Mouse (Mus musculus) embryonic facial prominence, embryonic 10.5 days (tissue): ENCODE measurements around the gene Vmn1r38. TPM values are rescaled to one million over a fixed set of nuclear protein-coding genes. Genes with fewer than 3 reads are reported as not detected.
"Not testable (repeated sequence)": the region's sequence is repeated elsewhere in the genome, so short reads cannot be mapped to it uniquely, and the experiment has no call there.

Experiments used
- DNase-seq: peaks from one replicate; pipeline ENCODE4 v3.0.0-alpha.2; 2017; ENCODE audit warnings: low spot score
- H3K27ac ChIP-seq: fragments of 300-500 bp; sonication (generic); replicated peaks from 2 replicates; pipeline ENCODE4 v1.5.1; 2016; ENCODE audit warnings: mild to moderate bottlenecking
- H3K27me3 ChIP-seq: fragments of 300-500 bp; sonication (generic); replicated peaks from 2 replicates; pipeline ENCODE4 v1.6.1; 2016; ENCODE audit warnings: low read depth, mild to moderate bottlenecking; ENCODE audit not compliant: poor library complexity, severe bottlenecking
- H3K36me3 ChIP-seq: fragments of 300-500 bp; sonication (generic); replicated peaks from 2 replicates; pipeline ENCODE4 v1.6.1; 2016; ENCODE audit warnings: mild to moderate bottlenecking, moderate library complexity
- H3K4me1 ChIP-seq: fragments of 300-500 bp; sonication (generic); 2 replicates; pipeline ENCODE4 v1.6.1; 2016
- H3K4me3 ChIP-seq: fragments of 300-500 bp; sonication (generic); 2 replicates; pipeline ENCODE4 v1.5.1; 2016; ENCODE audit warnings: mild to moderate bottlenecking, moderate library complexity
- H3K9me3 ChIP-seq: fragments of 300-500 bp; sonication (generic); 2 replicates; pipeline ENCODE4 v1.6.1; 2016; ENCODE audit warnings: mild to moderate bottlenecking
- WGBS: fragments of 180-500 bp; shearing (Covaris S2); methylation state at CpG from one replicate; pipeline ENCODE4 v1.1.7; 2016; 5-methylcytosine and 5-hydroxymethylcytosine counted together
- polyA plus RNA-seq: library from polyadenylated mRNA; unstranded; fragments of >200 nt; fragmentation: Nextera tagmentation; extraction: Ambion mirVana; gene quantifications from 2 replicates; pipeline ENCODE4 v1.2.1, GENCODE M21; 2016

Vmn1r38 gene
- not detected in 2 replicates for polyA plus RNA-seq

DNA sequence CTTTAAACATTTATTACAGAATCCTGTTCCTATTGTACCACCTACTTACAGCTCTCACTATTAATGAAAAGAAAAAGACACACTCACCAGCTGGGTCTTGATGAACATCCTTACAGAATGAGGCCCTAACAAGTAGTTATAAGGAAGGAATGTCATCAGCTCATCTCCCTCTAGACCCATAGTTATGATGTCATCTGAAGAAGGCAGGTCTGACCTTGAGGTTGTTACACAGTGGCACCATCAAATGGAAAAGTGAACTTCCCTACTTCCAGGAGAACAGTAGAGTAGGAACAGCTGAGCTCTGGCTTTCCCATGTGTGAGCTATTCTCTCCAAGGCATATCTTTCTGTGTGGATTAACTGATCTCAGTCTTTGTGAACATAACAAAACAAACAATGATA is at the start of gene Vmn1r38:
Vmn1r38 (minus strand) TSS at position 101 of the 400 bp plus-strand sequence.
- H3K27ac ChIP-seq, H3K9me3 ChIP-seq, DNase-seq, H3K27me3 ChIP-seq, H3K4me3 ChIP-seq, H3K36me3 ChIP-seq, H3K4me1 ChIP-seq: not testable (repeated sequence)

DNA sequence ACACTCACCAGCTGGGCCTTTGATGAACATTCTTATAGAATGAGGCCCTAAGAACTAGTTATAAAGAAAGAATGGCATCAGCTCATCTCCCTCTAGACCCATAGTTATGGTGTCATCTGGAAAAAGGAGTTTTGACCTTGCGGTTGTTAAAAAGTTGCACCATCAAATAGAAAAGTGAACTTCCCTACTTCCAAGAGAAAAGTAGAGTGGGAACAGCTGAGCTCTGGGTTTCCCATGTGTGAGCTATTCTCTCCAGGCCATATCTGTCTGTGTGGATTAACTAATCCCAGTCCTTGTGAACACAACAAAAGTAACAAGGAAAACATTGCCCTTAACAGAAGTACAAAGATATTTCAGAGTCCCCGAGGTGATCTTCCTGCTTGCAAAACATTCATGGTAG is 28.1 kb upstream of the Vmn1r38 start, which contains the start of gene Vmn1r39:
Vmn1r39 (minus strand) TSS at position 101 of the 400 bp plus-strand sequence.
- DNase-seq = no peak
- H3K9me3 ChIP-seq = no peaks in the 10 kb centered on the region
- WGBS = 90% methylated on average over 2 of the region's 2 CpGs
- no peaks in the 10 kb centered on the region for H3K27me3 ChIP-seq
- no peak within 1 kb of the TSS for H3K27ac ChIP-seq
- H3K36me3 ChIP-seq = no peaks in the 10 kb centered on the region
- H3K4me3 ChIP-seq = no peak within 1 kb of the TSS
- H3K4me1 ChIP-seq = no peaks in the 10 kb centered on the region

DNA sequence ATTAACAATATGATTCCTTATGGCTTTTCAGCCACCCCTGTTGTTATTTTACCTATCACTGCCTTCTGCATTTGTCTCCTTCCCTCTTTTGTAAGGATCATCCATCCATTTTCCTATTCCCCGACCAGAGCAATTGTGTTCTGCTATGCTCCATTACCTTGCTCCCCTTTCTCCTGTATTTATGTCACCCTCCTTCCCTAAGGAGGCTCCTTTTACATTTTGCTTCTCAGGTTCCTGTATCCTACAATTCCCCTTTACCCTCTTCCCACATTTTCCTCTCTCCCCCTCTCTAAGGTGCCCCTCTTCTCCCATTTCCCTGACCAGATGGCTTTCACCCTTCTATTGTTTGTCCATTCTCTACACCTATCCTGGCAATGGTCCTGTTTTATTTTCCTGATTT is 23.9 kb upstream of the Vmn1r38 start:
- H3K4me3 ChIP-seq = no peak overlapping the region
- no peak for DNase-seq
- no peaks in the 10 kb centered on the region for H3K27me3 ChIP-seq
- H3K9me3 ChIP-seq = no peaks in the 10 kb centered on the region
- no peak overlapping the region for H3K27ac ChIP-seq
- 66% methylated on average over 1 of the region's 1 CpGs for WGBS
- no peaks in the 10 kb centered on the region for H3K36me3 ChIP-seq
- H3K4me1 ChIP-seq = no peaks in the 10 kb centered on the region

DNA sequence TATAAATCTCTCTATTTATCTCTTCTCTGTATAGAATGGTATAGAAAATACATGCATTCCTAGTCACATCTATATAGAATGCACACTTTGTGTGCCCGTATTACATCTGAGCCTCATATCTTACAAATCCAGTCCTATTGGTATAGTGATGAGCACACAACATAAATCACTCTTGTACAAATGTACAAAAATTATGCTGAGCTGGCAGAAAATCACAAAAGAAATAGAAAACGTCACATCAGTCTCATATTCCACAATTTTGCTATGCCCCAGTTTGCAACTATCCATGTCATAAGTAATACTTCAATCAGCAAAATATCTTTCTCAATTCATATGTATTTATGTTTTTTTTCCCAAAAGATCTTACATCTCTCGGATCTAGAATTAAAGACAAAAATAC is 23.3 kb upstream of the Vmn1r38 start:
- 90% methylated on average over 3 of the region's 3 CpGs for WGBS
- no peak overlapping the region for H3K27ac ChIP-seq
- DNase-seq = no peak
- H3K9me3 ChIP-seq = no peaks in the 10 kb centered on the region
- no peak overlapping the region for H3K4me3 ChIP-seq
- H3K4me1 ChIP-seq = no peaks in the 10 kb centered on the region
- no peaks in the 10 kb centered on the region for H3K27me3 ChIP-seq
- H3K36me3 ChIP-seq = no peaks in the 10 kb centered on the region

DNA sequence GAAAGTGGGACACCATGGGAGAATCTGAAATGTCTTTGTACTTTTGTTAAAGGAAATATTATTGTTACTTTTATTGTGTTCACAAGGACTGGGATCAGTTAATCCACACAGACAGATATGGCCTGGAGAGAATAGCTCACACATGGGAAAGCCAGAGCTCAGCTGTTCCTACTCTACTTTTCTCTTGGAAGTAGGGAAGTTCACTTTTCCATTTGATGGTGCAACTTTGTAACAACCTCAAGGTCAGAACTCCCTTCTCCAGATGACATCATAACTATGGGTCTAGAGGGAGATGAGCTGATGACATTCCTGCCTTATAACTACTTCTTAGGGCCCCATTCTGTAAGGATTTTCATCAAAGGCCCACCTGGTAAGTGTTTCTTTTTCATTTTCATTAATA is 53.3 kb downstream of the Vmn1r38 start, which contains the start of gene Vmn1r37:
Vmn1r37 (plus strand) TSS at position 301 of the 400 bp plus-strand sequence.
- DNase-seq, H3K27me3 ChIP-seq, H3K4me3 ChIP-seq, H3K27ac ChIP-seq, H3K4me1 ChIP-seq, H3K36me3 ChIP-seq, H3K9me3 ChIP-seq: not testable (repeated sequence)

Other genes starting within 250 kb of the Vmn1r38 start
- 150 and 163 TPM in 2 replicates for gene Mad2l1, start 247.2 kb downstream of the Vmn1r38 start, polyA plus RNA-seq
- gene Vmn1r32, start 222.5 kb downstream of the Vmn1r38 start, polyA plus RNA-seq = 0.13 and 0.14 TPM in 2 replicates
- not detected in 2 replicates for gene Vmn1r33, start 164.3 kb downstream of the Vmn1r38 start, polyA plus RNA-seq
- gene Vmn1r34, start 138.7 kb downstream of the Vmn1r38 start, polyA plus RNA-seq = not detected in 2 replicates
- not detected in 2 replicates for gene Vmn1r35, start 96.7 kb downstream of the Vmn1r38 start, polyA plus RNA-seq
- not detected in 2 replicates for gene Vmn1r36, start 63.5 kb downstream of the Vmn1r38 start, polyA plus RNA-seq
- not detected in 2 replicates for gene Vmn1r37, start 53.2 kb downstream of the Vmn1r38 start, polyA plus RNA-seq
- not detected in 2 replicates for gene Vmn1r39, start 28.0 kb upstream of the Vmn1r38 start, polyA plus RNA-seq
- 54.8 and 58.6 TPM in 2 replicates for gene Gng12, start 113.8 kb upstream of the Vmn1r38 start, polyA plus RNA-seq